Mouse (Mus musculus) heart, embryonic 14.5 days (tissue): Measurements from ENCODE around the gene Ccdc50. TPM values are rescaled to one million over a fixed set of nuclear protein-coding genes. Genes with fewer than 3 reads are reported as not detected.

Source experiments
- ATAC-seq: fragments of 200-750 bp; cut with Nextera tagmentation; 2 replicates; pipeline ENCODE4 v1.8.0; 2017; ENCODE audit warnings: low read depth, moderate TSS enrichment; ENCODE audit not compliant: insufficient number of reproducible peaks, insufficient read depth, low FRiP score
- H3K27ac ChIP-seq, 2 experiments: fragments of 200-500 bp in 1 of 2; fragments of 300-500 bp in 1 of 2; sonication (generic) in 1 of 2; replicated peaks in 1 of 2; 2 replicates each; pipeline ENCODE4 v1.5.1; 2012 to 2014; ENCODE audit warnings: low read depth in 2 of 2, low read length in 2 of 2, control low read depth in 1 of 2, mild to moderate bottlenecking in 1 of 2, mixed read lengths in 1 of 2; ENCODE audit not compliant: control insufficient read depth in 1 of 2, insufficient read depth in 1 of 2
- H3K27me3 ChIP-seq: fragments of 300-500 bp; sonication (generic); 2 replicates; pipeline ENCODE4 v1.6.1; 2014; ENCODE audit warnings: mild to moderate bottlenecking, low read length, control low read depth; ENCODE audit not compliant: control insufficient read depth, insufficient read depth
- H3K36me3 ChIP-seq: fragments of 300-500 bp; sonication (generic); 2 replicates; pipeline ENCODE4 v1.6.1; 2014; ENCODE audit warnings: mild to moderate bottlenecking, control low read depth, low read length, mixed read lengths; ENCODE audit not compliant: control insufficient read depth, insufficient read depth
- H3K4me1 ChIP-seq, 2 experiments: fragments of 200-500 bp in 1 of 2; fragments of 300-500 bp in 1 of 2; sonication (generic) in 1 of 2; 2 replicates each; pipeline ENCODE4 v1.6.1; 2012 to 2014; ENCODE audit warnings: low read length in 2 of 2, control low read depth in 1 of 2, mixed read lengths in 1 of 2; ENCODE audit not compliant: control insufficient read depth in 2 of 2, insufficient read depth in 2 of 2
- H3K4me2 ChIP-seq: fragments of 300-500 bp; sonication (generic); 2 replicates; pipeline ENCODE4 v1.6.1; 2014; ENCODE audit warnings: mild to moderate bottlenecking, low read length
- H3K4me3 ChIP-seq, 2 experiments: fragments of 200-500 bp in 1 of 2; fragments of 300-500 bp in 1 of 2; sonication (generic) in 1 of 2; 2 replicates each; pipeline ENCODE4 v1.5.1; 2012 to 2014; ENCODE audit warnings: low read length in 2 of 2, mild to moderate bottlenecking in 2 of 2, control low read depth in 1 of 2, low read depth in 1 of 2, moderate library complexity in 1 of 2; ENCODE audit not compliant: control insufficient read depth in 1 of 2, insufficient read depth in 1 of 2
- H3K9ac ChIP-seq: fragments of 300-500 bp; sonication (generic); 2 replicates; pipeline ENCODE4 v1.6.1; 2014; ENCODE audit warnings: mild to moderate bottlenecking, low read length
- H3K9me3 ChIP-seq: fragments of 300-500 bp; sonication (generic); 2 replicates; pipeline ENCODE4 v1.6.1; 2016; ENCODE audit warnings: low read length, control low read depth; ENCODE audit not compliant: control insufficient read depth
- WGBS: fragments of 180-500 bp; shearing (Covaris S2); extraction: QIAGEN DNeasy Blood & Tissue Kit; methylation state at CpG from one replicate; pipeline ENCODE4 v1.1.7; 2014; 5-methylcytosine and 5-hydroxymethylcytosine counted together
- polyA plus RNA-seq: library from polyadenylated mRNA; unstranded; fragments of >200 nt; fragmentation: Nextera tagmentation; extraction: Ambion mirVana; gene quantifications from 2 replicates; pipeline ENCODE4 v1.2.1, GENCODE M21; 2014

The Ccdc50 gene
- polyA plus RNA-seq, 1 experiment from 2014 or later = 46.1 TPM

GRCm38 (mm10) chr16:27420982-27421381 lies 32.3 kb downstream of the Ccdc50 start:
- no peak for ATAC-seq

GRCm38 (mm10) chr16:27435034-27435433 lies 46.4 kb downstream of the Ccdc50 start:
- H3K4me3 ChIP-seq = no peak overlapping the region
- WGBS = 86% methylated on average over 3 of the region's 3 CpGs
- no peak for ATAC-seq

More at GRCm38 (mm10) chr16:27420982-27421381, 32.3 kb downstream of the Ccdc50 start:
- Histone ChIP-seq H3K36me3 (peaks cover 56% of the 10 kb centered on the region), H3K4me2 (no peak overlapping the region), H3K27ac (no peak overlapping the region), H3K4me1 (no peaks in the 10 kb centered on the region), H3K4me3 (no peak overlapping the region), H3K9ac (no peak overlapping the region), H3K27me3 (no peaks in the 10 kb centered on the region), H3K9me3 (no peaks in the 10 kb centered on the region; the same call in 1 of the 2 replicates)
- WGBS = 99% methylated on average over 3 of the region's 3 CpGs

GRCm38 (mm10) chr16:27443941-27444340 lies 55.3 kb downstream of the Ccdc50 start:
- no peak overlapping the region for H3K27ac ChIP-seq
- no peak overlapping the region for H3K9ac ChIP-seq
- H3K36me3 ChIP-seq = peaks cover 73% of the 10 kb centered on the region
- 87% methylated on average over 3 of the region's 3 CpGs for WGBS
- H3K4me2 ChIP-seq = no peak overlapping the region
- H3K9me3 ChIP-seq = no peaks in the 10 kb centered on the region
- no peak overlapping the region for H3K4me3 ChIP-seq
- no peaks in the 10 kb centered on the region for H3K27me3 ChIP-seq
- ATAC-seq = no peak
- no peaks in the 10 kb centered on the region for H3K4me1 ChIP-seq

More at GRCm38 (mm10) chr16:27435034-27435433, 46.4 kb downstream of the Ccdc50 start:
- no peak overlapping the region for H3K9ac ChIP-seq
- H3K36me3 ChIP-seq = peaks cover 56% of the 10 kb centered on the region
- H3K4me2 ChIP-seq = no peak overlapping the region
- no peaks in the 10 kb centered on the region for H3K9me3 ChIP-seq
- no peaks in the 10 kb centered on the region for H3K27me3 ChIP-seq
- no peak overlapping the region for H3K27ac ChIP-seq
- no peaks in the 10 kb centered on the region for H3K4me1 ChIP-seq

- WGBS = 79% methylated on average over 5 of the region's 5 CpGs
- H3K27me3 ChIP-seq = no peaks in the 10 kb centered on the region
- ATAC-seq = no peak
- no peaks in the 10 kb centered on the region for H3K4me1 ChIP-seq
- no peak overlapping the region for H3K4me2 ChIP-seq
- H3K27ac ChIP-seq = no peak overlapping the region
- no peak overlapping the region for H3K4me3 ChIP-seq
- no peaks in the 10 kb centered on the region for H3K9me3 ChIP-seq
- no peak overlapping the region for H3K9ac ChIP-seq
- peaks cover 42% of the 10 kb centered on the region for H3K36me3 ChIP-seq
These were observed 60.7 kb downstream of the Ccdc50 start for GRCm38 (mm10) chr16:27449360-27449759.

- no peak overlapping the region for H3K9ac ChIP-seq
- H3K27ac ChIP-seq = no peak overlapping the region
- no peaks in the 10 kb centered on the region for H3K27me3 ChIP-seq
- ATAC-seq = no peak
- no peak overlapping the region for H3K4me2 ChIP-seq
- H3K4me3 ChIP-seq = no peak overlapping the region
- 91% methylated on average over 2 of the region's 2 CpGs for WGBS
- H3K9me3 ChIP-seq = no peaks in the 10 kb centered on the region
- peaks cover 32% of the 10 kb centered on the region for H3K36me3 ChIP-seq
- no peaks in the 10 kb centered on the region for H3K4me1 ChIP-seq
These were observed 62.0 kb downstream of the Ccdc50 start for GRCm38 (mm10) chr16:27450655-27451054.

GRCm38 (mm10) chr16:27453396-27453795 lies 64.7 kb downstream of the Ccdc50 start:
- ATAC-seq = no peak
- Histone ChIP-seq H3K4me3 (no peak overlapping the region), H3K27me3 (no peaks in the 10 kb centered on the region), H3K4me1 (no peaks in the 10 kb centered on the region), H3K4me2 (no peak overlapping the region), H3K27ac (no peak overlapping the region), H3K9ac (no peak overlapping the region), H3K9me3 (no peaks in the 10 kb centered on the region), H3K36me3 (peaks cover 13% of the 10 kb centered on the region; the same call in 1 of the 2 replicates)
- 69% methylated on average over 3 of the region's 3 CpGs for WGBS

- H3K4me1 ChIP-seq = no peaks in the 10 kb centered on the region
- H3K4me2 ChIP-seq = no peak overlapping the region
- 74% methylated on average over 2 of the region's 2 CpGs for WGBS
- H3K9ac ChIP-seq = no peak overlapping the region
- no peaks in the 10 kb centered on the region for H3K27me3 ChIP-seq
- H3K27ac ChIP-seq = no peak overlapping the region
- H3K36me3 ChIP-seq = peaks cover 13% of the 10 kb centered on the region; the same call in 1 of the 2 replicates
- H3K9me3 ChIP-seq = no peaks in the 10 kb centered on the region
- no peak for ATAC-seq
- no peak overlapping the region for H3K4me3 ChIP-seq
These were observed 65.2 kb downstream of the Ccdc50 start for GRCm38 (mm10) chr16:27453823-27454222.

GRCm38 (mm10) chr16:27457273-27457672 lies 68.6 kb downstream of the Ccdc50 start:
- Histone ChIP-seq H3K27ac (no peak overlapping the region), H3K4me3 (no peak overlapping the region), H3K9ac (no peak overlapping the region), H3K36me3 (no peaks in the 10 kb centered on the region), H3K27me3 (no peaks in the 10 kb centered on the region), H3K4me1 (no peaks in the 10 kb centered on the region), H3K4me2 (no peak overlapping the region), H3K9me3 (no peaks in the 10 kb centered on the region)
- WGBS = 12% methylated on average over 4 of the region's 4 CpGs
- ATAC-seq = no peak
